Mouse (Mus musculus): ENCODE data around the gene Milr1.

- no peak for TF ChIP-seq MAFK (IDR thresholded peaks at IDR 0.05; ENCODE audit: insufficient read depth, low read depth, low read length)
- TF ChIP-seq HCFC1 (IDR thresholded peaks at IDR 0.05; ENCODE audit: borderline replicate concordance, insufficient read depth, low read length) = no peak
- TF ChIP-seq ZC3H11A (IDR thresholded peaks at IDR 0.05; ENCODE audit: borderline replicate concordance, low read depth, low read length) = no peak
- TF ChIP-seq ZNF384 (IDR thresholded peaks at IDR 0.05; ENCODE audit: low read depth, low read length) = no peak
- TF ChIP-seq CHD2 (IDR thresholded peaks at IDR 0.05; ENCODE audit: low read depth, low read length) = no peak
These were observed 64.7 kb downstream of the Milr1 start for GRCm38 (mm10) chr11:106815761-106816160.

Data from ES-E14 (cell line).